Mouse (Mus musculus) E14TG2a.4 (cell line): ENCODE results near the gene Ankrd9.

Experiments
- CTCF ChIP-seq: conservative IDR thresholded peaks from 2 replicates; pipeline ENCODE4 v1.5.1; 2014; ENCODE audit warnings: low read length
- NANOG ChIP-seq: IDR thresholded peaks from 2 replicates; pipeline ENCODE4 v1.6.1; 2014; ENCODE audit warnings: borderline replicate concordance, low read length, mixed read lengths

- TF ChIP-seq CTCF: no peak
- TF ChIP-seq NANOG: no peak
These were observed 16.9 kb downstream of the Ankrd9 start for GRCm38 (mm10) chr12:110961973-110962372.
